Mouse (Mus musculus) neural tube, embryonic 11.5 days (tissue): ENCODE measurements around the gene Klf16. TPM values are rescaled to one million over a fixed set of nuclear protein-coding genes. Genes with fewer than 3 reads are reported as not detected.

Source experiments
- ATAC-seq: fragments of 200-750 bp; cut with Nextera tagmentation; 2 replicates; pipeline ENCODE4 v1.8.0; 2017; ENCODE audit warnings: moderate number of reproducible peaks, mild to moderate bottlenecking, moderate TSS enrichment, moderate library complexity; ENCODE audit not compliant: insufficient read depth, low FRiP score, low TSS enrichment
- DNase-seq: peaks from one replicate; pipeline ENCODE4 v3.0.0-alpha.2; 2015; ENCODE audit warnings: low spot score
- H3K27ac ChIP-seq: fragments of 300-500 bp; sonication (generic); 2 replicates; pipeline ENCODE4 v1.5.1; 2014; ENCODE audit warnings: low read depth, mild to moderate bottlenecking, low read length
- H3K27me3 ChIP-seq: fragments of 300-500 bp; sonication (generic); 2 replicates; pipeline ENCODE4 v1.6.1; 2014; ENCODE audit warnings: mild to moderate bottlenecking, low read length, mixed read lengths; ENCODE audit not compliant: control insufficient read depth, insufficient read depth
- H3K36me3 ChIP-seq: fragments of 300-500 bp; sonication (generic); 2 replicates; pipeline ENCODE4 v1.6.1; 2014; ENCODE audit warnings: mild to moderate bottlenecking, low read length, moderate library complexity, mixed read lengths; ENCODE audit not compliant: control insufficient read depth, insufficient read depth
- H3K4me1 ChIP-seq: fragments of 300-500 bp; sonication (generic); 2 replicates; pipeline ENCODE4 v1.6.1; 2014; ENCODE audit warnings: low read length, mixed read lengths; ENCODE audit not compliant: control insufficient read depth, insufficient read depth
- H3K4me2 ChIP-seq: fragments of 300-500 bp; sonication (generic); 2 replicates; pipeline ENCODE4 v1.6.1; 2014; ENCODE audit warnings: low read depth, mild to moderate bottlenecking, moderate library complexity
- H3K4me3 ChIP-seq: fragments of 300-500 bp; sonication (generic); 2 replicates; pipeline ENCODE4 v1.5.1; 2014; ENCODE audit warnings: low read depth, low read length
- H3K9ac ChIP-seq: fragments of 300-500 bp; sonication (generic); 2 replicates; pipeline ENCODE4 v1.6.1; 2014; ENCODE audit warnings: mild to moderate bottlenecking, low read length
- H3K9me3 ChIP-seq: fragments of 300-500 bp; sonication (generic); 2 replicates; pipeline ENCODE4 v1.6.1; 2016; ENCODE audit warnings: low read length; ENCODE audit not compliant: control insufficient read depth
- WGBS: fragments of 180-500 bp; shearing (Covaris S2); extraction: QIAGEN DNeasy Blood & Tissue Kit; methylation state at CpG from one replicate; pipeline ENCODE4 v1.1.7; 2014; 5-methylcytosine and 5-hydroxymethylcytosine counted together
- polyA plus RNA-seq: library from polyadenylated mRNA; unstranded; fragments of >200 nt; fragmentation: Nextera tagmentation; extraction: Ambion mirVana; gene quantifications from 2 replicates; pipeline ENCODE4 v1.2.1, GENCODE M21; 2014

Klf16 gene
- polyA plus RNA-seq, 1 experiment from 2014 or later: 5.5 TPM

- peaks cover 1% of the 10 kb centered on the region; the same call in 1 of the 2 replicates for H3K36me3 ChIP-seq
- DNase-seq (no peak), ATAC-seq (no peak)
- no peak overlapping the region for H3K27ac ChIP-seq
- no peaks in the 10 kb centered on the region for H3K9me3 ChIP-seq
- H3K9ac ChIP-seq: no peak overlapping the region
- 81% methylated on average over 9 of the region's 9 CpGs for WGBS
- H3K4me2 ChIP-seq: no peak overlapping the region
- no peaks in the 10 kb centered on the region for H3K27me3 ChIP-seq
- peaks cover 14% of the 10 kb centered on the region for H3K4me1 ChIP-seq
- H3K4me3 ChIP-seq: no peak overlapping the region
Measured at GRCm38 (mm10) chr10:80620365-80620764, 43.2 kb upstream of the Klf16 start.

- Histone ChIP-seq H3K4me1 (peaks cover 14% of the 10 kb centered on the region), H3K4me3 (no peak overlapping the region), H3K27ac (no peak overlapping the region), H3K36me3 (peaks cover 7% of the 10 kb centered on the region), H3K9ac (no peak overlapping the region), H3K9me3 (no peaks in the 10 kb centered on the region), H3K4me2 (no peak overlapping the region), H3K27me3 (no peaks in the 10 kb centered on the region)
- WGBS: 33% methylated on average over 8 of the region's 8 CpGs
- no peak for DNase-seq
- ATAC-seq: no peak
Measured at GRCm38 (mm10) chr10:80619465-80620244, 42.5 kb upstream of the Klf16 start.

- WGBS: 84% methylated on average over 9 of the region's 9 CpGs
- no peak overlapping the region for H3K4me2 ChIP-seq
- no peaks in the 10 kb centered on the region for H3K27me3 ChIP-seq
- peaks cover 3% of the 10 kb centered on the region for H3K4me1 ChIP-seq
- DNase-seq (no peak), ATAC-seq (no peak)
- no peak overlapping the region for H3K4me3 ChIP-seq
- H3K27ac ChIP-seq: no peak overlapping the region
- H3K9me3 ChIP-seq: no peaks in the 10 kb centered on the region
- peaks cover 7% of the 10 kb centered on the region for H3K36me3 ChIP-seq
- H3K9ac ChIP-seq: no peak overlapping the region
Measured at GRCm38 (mm10) chr10:80618181-80618580, 41.1 kb upstream of the Klf16 start.

- H3K4me3 ChIP-seq: no peak overlapping the region
- DNase-seq (no peak), ATAC-seq (no peak)
- H3K4me2 ChIP-seq: no peak overlapping the region
- no peak overlapping the region for H3K9ac ChIP-seq
- no peaks in the 10 kb centered on the region for H3K27me3 ChIP-seq
- H3K36me3 ChIP-seq: peaks cover 9% of the 10 kb centered on the region
- H3K9me3 ChIP-seq: no peaks in the 10 kb centered on the region
- 0 out of 2 replicates have a peak overlapping the region, but pooled peaks have one; percentile 4 for H3K27ac ChIP-seq
- WGBS: 93% methylated on average over 6 of the region's 6 CpGs
- H3K4me1 ChIP-seq: no peaks in the 10 kb centered on the region
Measured at GRCm38 (mm10) chr10:80614351-80614750, 37.2 kb upstream of the Klf16 start.

GRCm38 (mm10) chr10:80613821-80614220 lies 36.7 kb upstream of the Klf16 start:
- Histone ChIP-seq H3K9ac (no peak overlapping the region), H3K27ac (no peak overlapping the region)

GRCm38 (mm10) chr10:80611905-80612304 lies 34.8 kb upstream of the Klf16 start:
- WGBS: 96% methylated on average over 3 of the region's 3 CpGs
- H3K4me1 ChIP-seq: no peaks in the 10 kb centered on the region
- no peak for DNase-seq
- H3K27ac ChIP-seq: no peak overlapping the region
- H3K9me3 ChIP-seq: no peaks in the 10 kb centered on the region
- ATAC-seq: no peak
- H3K4me2 ChIP-seq: no peak overlapping the region
- H3K9ac ChIP-seq: no peak overlapping the region
- no peak overlapping the region; the same call in 1 of the 2 replicates for H3K4me3 ChIP-seq
- H3K27me3 ChIP-seq: no peaks in the 10 kb centered on the region
- peaks cover 13% of the 10 kb centered on the region for H3K36me3 ChIP-seq

More at GRCm38 (mm10) chr10:80613821-80614220, 36.7 kb upstream of the Klf16 start:
- Histone ChIP-seq H3K9me3 (no peaks in the 10 kb centered on the region), H3K4me2 (no peak overlapping the region), H3K27me3 (no peaks in the 10 kb centered on the region), H3K4me3 (no peak overlapping the region), H3K4me1 (no peaks in the 10 kb centered on the region), H3K36me3 (peaks cover 9% of the 10 kb centered on the region)
- DNase-seq (no peak), ATAC-seq (no peak)
- 87% methylated on average over 3 of the region's 3 CpGs for WGBS

- 74% methylated on average over 4 of the region's 4 CpGs for WGBS
- Histone ChIP-seq H3K4me1 (no peaks in the 10 kb centered on the region), H3K27ac (no peak overlapping the region), H3K27me3 (no peaks in the 10 kb centered on the region), H3K9ac (no peak overlapping the region), H3K9me3 (no peaks in the 10 kb centered on the region), H3K4me3 (no peak overlapping the region), H3K4me2 (no peak overlapping the region), H3K36me3 (peaks cover 19% of the 10 kb centered on the region)
- DNase-seq (peak; percentile 70), ATAC-seq (no peak)
Measured at GRCm38 (mm10) chr10:80611024-80611423, 33.9 kb upstream of the Klf16 start.

GRCm38 (mm10) chr10:80610116-80610785 lies 33.1 kb upstream of the Klf16 start:
- Histone ChIP-seq H3K27ac (no peak overlapping the region), H3K4me3 (no peak overlapping the region), H3K27me3 (no peaks in the 10 kb centered on the region), H3K9me3 (no peaks in the 10 kb centered on the region), H3K4me1 (no peaks in the 10 kb centered on the region), H3K36me3 (peaks cover 17% of the 10 kb centered on the region), H3K4me2 (no peak overlapping the region), H3K9ac (no peak overlapping the region)
- 92% methylated on average over 9 of the region's 9 CpGs for WGBS
- ATAC-seq (no peak), DNase-seq (no peak)
